Mouse (Mus musculus) erythroblast, adult 5-6 weeks (primary cell): ENCODE measurements around the gene Zbtb41. TPM values are rescaled to one million over a fixed set of nuclear protein-coding genes. Genes with fewer than 3 reads are reported as not detected.
"Not testable (repeated sequence)": the region's sequence is repeated elsewhere in the genome, so short reads cannot be mapped to it uniquely, and the experiment has no call there.

Experiments
- ATAC-seq: replicated peaks from 2 replicates; pipeline ENCODE4 v1.8.0; 2016; ENCODE audit warnings: moderate number of reproducible peaks, mild to moderate bottlenecking, moderate TSS enrichment, inconsistent platforms; ENCODE audit not compliant: poor library complexity, low FRiP score, severe bottlenecking
- total RNA-seq, 2 experiments: library from RNA; stranded (forward) in 1 of 2; stranded (reverse) in 1 of 2; fragments of 150-400 nt in 1 of 2; fragments of 200-764, 138-1000 nt in 1 of 2; gene quantifications; 2 replicates each; pipeline versions ENCODE4 v1.2.3 to v1.2.4; 2015 to 2017; ENCODE audit warnings: low replicate concordance in 2 of 2

Zbtb41 gene
- 4.2 and 5.8 TPM in 2 replicates for total RNA-seq (2015; ENCODE audit: low replicate concordance)
- 2.6 and 3.9 TPM in 2 replicates for total RNA-seq (2017; ENCODE audit: low replicate concordance)

DNA sequence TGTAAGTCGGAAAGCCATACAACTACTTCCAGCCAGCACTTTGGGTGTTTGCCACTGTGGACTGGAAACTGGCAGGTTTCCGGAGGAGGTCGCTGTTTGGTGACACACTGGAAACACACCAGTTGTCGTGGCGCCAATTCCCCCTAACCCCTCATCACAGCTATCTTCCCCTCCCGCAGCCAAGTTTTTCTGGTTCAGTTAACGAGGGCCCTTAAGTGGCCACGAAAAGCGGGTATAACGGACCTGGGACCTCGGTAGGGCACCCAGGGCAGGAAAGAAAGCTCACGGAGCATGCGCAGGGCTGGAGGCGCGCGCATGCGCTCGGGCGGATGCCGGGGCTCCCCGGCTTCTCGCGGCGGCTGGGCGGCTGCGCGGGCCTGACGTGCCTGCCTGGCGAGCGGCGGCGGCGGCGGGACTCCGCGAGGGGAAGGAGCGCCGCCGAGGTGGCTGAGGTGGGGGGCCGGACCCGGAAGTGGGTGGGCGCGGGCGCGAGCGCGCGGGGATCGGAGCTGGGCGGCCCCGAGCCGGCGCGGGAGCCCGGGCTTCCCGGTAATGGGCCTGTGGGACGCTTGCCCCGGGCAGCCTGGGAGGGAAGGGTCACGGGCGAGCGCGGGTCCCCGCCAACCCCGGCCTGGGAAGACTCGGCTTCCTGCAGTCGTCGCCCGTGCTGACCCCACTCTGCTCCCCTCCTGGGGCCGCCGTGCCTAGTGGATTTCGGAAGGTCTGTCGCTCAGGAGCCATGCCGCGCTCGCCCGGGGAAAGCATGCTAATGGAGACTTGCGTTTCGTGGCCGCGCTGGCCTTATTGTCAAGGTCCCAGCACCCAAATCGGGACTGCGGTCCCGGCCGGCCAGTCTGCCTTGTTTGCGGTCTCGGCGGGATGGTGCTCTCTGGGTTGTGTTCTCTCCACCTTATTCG lies at the start of gene Zbtb41:
Gene Zbtb41 (plus strand): TSS at position 414 of the 917 bp plus-strand sequence.
- ATAC-seq, result peak; percentile 93

DNA sequence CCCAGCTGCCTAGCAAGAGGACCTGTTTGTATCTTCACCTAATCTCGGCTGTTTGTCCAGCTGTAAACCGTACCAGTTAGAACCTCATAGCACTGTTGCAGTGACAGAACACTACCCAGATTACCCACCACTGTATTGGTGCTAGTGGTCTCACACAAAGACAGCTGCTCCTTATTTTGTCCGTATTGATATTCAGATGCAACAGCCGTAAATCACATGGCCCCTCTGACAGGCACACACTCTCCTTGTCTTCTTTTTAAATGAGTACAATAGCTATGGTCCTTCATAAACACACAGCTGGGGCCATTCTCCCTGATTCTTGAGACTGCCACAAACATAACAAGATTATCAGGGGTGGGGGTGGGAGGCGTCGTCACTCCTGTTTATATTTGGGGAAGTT lies 46.2 kb upstream of the Zbtb41 start:
- no peak for ATAC-seq

DNA sequence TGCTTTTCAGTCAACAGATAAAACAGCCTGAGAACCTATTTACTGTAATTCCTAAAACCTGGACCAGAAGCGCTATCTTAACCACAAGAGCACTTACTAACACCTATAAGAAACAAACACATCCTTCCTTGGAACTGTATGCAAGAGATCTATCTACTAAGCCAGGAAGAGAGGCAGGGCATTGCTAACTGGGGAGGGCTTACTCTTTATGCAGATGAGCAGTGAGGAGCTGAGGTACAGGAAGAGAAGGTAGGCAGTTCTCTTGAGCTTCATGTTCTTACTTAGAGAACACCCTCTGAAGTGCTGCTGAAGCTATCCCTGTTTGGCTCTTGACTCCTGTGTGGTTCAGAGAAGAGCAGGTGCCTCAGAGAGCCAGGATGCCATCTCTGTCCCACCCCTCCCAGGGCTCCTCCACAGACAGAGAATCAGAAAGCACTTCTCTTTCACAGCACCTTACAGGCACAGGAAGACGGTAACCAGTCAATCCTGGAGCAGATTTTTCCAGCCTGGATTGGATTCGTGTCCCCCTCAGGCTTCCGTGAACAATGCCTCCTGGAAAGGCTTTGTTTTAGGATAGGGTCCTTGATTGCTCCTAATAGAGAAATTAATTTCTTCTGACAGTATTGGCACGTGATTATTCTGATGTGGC lies 45.3 kb upstream of the Zbtb41 start, which contains the start of gene Crb1:
Gene Crb1 (minus strand): TSS at position 463 of the 649 bp plus-strand sequence.
- no peak for ATAC-seq

DNA sequence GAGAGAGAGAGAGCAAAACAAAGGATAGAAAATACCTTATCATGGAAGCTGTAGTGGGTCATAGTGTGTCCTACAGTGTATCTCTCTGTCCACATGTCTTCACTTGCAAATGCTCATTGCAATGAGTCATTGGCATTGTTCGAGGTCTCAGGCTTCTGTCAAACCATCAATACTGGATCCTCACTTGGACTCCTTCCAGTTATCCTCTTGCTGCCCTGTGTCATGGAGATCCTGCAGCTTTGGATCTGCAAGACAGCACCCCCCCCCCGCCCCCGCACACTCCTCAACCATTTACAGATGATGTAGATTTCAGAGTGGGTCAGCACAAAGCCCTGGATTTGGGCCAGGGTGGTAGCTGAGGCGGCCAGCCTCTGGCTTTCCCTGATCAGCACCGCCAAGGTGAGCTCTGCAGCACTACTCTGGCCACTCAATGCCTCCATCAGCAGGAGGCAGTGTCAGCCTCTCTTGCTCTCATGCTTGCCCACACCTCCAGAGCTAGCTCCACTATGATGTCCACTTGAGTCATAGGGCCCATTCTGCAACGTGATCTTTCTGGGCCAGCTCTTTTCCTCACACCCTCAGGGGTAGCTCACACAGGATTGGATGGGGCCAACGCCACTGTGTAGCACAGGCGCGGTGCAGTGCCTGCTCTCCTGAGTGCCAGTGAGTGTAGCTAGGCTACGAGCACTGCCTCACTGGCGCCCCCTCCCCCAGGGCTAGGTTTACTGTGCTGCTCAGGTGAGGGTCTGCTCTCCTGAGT lies 43.0 kb upstream of the Zbtb41 start:
- ATAC-seq, result no peak

DNA sequence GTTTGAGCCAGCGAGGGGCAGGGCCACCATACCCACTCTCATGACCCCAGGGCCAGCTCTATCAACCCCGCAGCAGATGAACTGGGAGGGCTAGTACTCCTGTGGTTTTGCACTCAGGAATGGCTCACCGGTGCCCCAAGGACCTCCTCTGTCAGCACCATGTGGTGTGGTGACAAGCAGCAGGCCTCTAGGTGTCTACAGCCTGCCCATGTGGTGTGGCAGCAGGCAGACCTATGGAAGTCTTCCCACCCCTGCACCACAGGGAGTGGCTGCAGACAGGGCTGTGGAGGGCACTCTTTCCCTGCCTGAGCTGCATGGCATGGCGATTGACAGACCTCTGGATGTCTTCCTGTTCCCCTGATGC lies 42.5 kb upstream of the Zbtb41 start:
- ATAC-seq, result no peak

DNA sequence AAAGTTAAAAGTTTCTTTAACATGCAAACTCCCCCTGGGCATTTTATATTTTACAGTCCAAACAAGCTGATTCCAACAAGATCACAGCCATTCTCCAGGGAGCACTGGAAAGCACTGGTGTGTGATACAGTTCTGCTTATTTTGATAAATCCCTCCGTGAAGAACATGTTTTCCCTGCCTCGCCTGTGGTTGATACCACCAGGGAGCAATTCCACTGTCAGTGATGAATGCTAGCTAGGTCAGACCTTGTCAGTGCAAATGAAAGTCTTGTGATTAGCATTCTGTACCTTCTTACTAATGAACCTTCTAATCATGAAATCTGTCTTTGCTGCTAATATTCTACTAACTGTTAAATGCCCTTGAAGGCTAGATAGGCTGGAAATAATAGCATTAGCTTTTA lies 30.3 kb upstream of the Zbtb41 start:
- ATAC-seq, result no peak

DNA sequence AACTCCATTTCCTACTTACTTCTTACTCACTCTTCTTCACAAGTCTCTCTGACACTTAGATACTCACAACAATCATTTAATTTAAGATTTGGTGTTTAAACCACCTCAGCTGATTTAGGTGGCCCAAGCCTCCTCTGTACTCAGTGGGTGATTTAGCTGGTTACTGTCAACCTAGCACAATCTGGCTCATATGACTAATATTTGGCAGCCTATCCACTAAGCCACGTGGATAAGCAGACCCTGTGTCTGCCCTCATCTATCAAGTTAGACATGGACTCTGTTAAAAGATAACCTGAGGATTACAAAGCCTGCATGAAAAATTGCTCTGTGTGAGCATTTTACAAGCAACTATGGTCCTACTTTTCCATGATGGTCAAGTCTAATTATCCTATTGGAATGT lies 25.5 kb upstream of the Zbtb41 start:
- ATAC-seq, result no peak

DNA sequence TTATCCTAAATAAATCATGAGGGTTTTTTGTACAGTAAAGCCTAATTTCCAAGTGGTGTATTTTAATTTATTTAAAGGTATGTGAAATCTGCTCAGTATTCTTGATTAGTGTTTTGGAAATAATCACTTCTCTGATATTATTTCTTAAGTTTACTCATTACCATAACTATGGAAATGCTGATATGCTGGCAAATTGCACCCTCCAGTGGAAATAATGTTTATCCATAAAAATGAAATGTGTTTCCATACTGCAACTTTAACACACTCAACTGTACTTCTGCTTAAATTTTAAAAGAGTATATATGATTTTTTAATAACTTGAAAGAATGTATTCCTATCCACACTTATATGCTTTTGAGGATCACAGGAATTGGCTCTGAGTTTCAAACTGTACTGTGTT lies 16.3 kb upstream of the Zbtb41 start:
- no peak for ATAC-seq

DNA sequence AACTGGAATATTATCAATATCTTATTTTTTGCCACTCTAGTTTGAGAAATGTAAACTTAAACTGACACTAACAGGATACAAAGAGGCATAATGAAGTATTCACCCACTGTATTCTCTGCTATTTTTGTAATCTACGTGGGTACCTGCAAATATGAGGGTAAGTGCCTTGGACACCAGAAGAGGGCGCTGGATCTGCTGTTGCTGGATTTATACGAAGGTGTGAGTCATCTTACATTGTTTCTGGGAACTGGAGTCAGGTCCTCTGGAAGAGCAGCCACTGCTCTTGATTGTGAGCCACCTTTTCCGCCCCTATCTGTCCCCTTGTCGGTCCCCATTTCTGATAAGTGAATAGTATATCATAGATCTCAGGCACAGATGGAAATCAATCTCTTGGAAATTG lies 14.4 kb upstream of the Zbtb41 start:
- ATAC-seq, result no peak

DNA sequence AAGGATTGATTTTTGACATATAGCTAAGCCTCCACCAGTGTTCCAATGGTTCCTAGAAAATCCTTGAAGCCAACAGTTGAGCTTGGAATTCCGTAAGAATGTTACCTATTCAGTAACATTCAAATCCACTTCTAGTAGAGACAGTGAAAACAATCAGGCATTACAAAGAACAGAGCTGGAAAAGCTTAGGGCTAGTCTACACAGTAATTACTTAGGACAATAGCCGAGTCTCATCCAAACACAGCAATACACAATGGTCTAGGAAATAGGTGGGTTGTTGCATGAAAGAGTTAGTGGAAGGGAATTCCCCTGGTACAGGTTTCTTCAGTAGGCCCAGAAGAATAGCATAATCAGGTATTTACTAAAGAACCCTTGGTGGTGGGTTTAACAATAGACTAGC lies 9.7 kb upstream of the Zbtb41 start:
- ATAC-seq, result not testable (repeated sequence)

DNA sequence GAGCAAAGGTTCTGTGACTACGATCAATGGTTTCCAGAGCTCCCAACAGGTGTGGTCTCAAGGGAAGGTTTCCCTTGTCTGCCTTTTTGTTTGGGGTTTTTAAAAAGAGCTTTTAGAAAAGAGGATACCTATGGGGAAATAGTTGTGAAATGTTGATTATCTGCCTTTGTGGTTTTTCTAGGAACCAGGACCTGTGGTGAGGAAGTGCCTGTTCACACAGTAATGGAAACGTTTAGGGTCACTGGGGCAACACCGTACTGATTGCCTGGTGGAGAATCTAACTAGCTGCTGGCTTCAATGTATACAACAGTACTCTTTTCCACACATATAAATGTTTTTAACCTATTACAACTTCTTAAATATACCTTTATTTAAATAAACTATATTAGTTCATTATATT lies 8.6 kb upstream of the Zbtb41 start:
- ATAC-seq, result no peak

DNA sequence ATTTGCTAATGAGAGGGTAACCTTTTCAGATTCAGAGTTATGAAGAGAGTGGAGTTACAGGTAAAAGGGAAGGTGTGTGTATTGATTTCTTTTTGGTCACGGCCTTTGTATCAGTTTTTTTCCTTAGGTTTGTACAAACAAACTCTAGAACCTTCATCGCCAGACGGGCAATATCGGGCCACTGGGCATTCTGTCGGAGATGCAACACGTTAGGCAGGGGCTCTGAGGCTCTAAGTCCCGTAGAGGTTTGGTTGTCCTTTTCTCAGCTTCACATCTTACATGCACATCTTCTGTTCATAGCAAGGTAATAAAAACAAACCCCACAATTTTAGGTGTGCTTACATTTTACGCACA lies 590 bp upstream of the Zbtb41 start:
- peak; percentile 72 for ATAC-seq

DNA sequence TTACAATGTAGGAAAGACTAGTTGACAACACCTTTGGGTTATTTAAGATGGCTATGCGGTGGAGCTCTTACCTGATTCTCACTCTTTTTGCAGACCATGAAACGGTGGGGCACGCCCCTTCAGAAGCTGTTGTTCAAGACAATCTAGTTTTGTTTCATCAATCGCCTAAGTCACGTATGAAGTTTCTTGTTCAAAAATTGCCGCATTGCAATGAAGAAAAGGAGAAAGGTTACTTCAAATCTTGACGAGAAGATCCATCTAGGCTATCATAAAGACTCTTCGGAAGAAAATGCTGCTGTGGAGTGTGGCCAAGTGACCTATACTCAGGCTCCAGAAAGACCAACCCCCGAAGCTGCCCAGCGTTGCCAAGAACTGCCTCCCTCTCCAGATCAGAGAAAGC lies 853 bp downstream of the Zbtb41 start:
- no peak for ATAC-seq

DNA sequence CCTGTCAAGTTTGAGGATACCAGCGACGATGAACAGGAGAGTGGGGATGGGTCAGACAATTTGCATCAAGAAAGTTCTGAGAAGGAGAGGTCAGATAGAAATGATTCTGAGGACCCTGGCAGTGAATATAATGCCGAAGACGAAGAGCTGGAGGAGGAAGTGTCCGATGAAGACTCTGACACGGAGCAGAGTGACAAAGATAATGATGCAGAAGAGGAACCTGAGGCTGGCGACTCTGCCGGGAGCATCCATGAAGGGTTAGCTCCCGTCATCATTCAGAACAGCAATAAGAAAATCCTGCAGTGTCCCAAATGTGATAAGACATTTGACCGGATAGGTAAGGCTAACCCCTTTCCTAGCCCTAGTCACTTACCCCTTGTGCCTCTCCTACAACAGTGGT lies 1.8 kb downstream of the Zbtb41 start:
- no peak for ATAC-seq

DNA sequence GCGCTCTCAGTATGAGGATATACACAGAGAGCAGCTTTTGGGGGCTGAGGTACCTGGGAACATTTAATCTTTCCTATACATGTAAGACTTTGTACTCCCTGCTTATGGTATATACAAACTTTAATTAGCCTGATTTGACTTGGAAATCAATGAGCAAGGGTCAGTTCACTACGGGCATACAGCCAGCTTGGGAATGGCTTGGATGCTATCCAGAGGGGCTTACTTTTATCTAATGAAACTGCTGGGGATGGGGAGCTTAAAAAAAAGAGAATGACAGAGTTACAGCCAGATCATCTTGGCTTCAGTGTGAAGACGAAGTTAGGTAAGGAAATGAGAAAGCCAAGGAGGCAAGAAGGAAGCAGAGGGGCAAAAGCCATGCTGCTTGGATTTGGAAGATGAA lies 2.9 kb downstream of the Zbtb41 start:
- ATAC-seq, result no peak

DNA sequence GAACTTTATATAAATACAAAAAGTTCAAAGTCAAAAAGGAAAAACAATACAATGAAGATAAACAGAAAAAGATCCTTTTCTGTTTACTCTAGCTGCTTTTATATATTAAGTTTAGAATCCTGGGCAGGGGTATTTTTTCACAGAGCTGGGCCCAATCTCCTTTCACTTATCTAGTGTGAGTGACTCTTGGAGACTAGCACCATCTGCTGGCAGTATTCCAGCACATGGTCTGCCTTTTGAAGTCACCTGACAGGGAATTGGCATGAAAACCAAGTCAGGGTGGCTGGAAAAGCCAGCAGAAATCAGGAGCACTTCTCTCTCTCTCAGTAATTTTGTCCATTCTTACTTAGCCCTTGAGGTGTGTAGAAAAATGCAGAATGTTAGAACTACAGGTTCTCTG lies 16.3 kb downstream of the Zbtb41 start:
- ATAC-seq, result no peak

DNA sequence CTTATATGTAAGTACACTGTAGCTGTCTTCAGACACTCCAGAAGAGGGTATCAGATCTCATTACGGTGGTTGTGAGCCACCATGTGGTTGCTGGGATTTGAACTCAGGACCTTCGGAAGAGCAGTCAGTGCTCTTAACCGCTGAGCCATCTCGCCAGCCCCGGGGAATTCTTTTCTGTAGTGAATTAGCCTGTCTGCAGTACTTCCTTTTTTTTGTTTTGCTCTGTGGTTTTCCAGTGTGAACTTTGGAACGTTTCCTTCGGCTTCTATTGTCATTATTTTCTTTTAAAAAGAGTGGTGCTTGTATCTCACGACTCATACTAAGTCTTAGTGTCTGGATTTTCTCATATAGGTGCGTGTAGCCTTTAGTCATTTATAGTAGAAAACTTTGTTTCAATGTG lies 21.0 kb downstream of the Zbtb41 start:
- ATAC-seq, result not testable (repeated sequence)

DNA sequence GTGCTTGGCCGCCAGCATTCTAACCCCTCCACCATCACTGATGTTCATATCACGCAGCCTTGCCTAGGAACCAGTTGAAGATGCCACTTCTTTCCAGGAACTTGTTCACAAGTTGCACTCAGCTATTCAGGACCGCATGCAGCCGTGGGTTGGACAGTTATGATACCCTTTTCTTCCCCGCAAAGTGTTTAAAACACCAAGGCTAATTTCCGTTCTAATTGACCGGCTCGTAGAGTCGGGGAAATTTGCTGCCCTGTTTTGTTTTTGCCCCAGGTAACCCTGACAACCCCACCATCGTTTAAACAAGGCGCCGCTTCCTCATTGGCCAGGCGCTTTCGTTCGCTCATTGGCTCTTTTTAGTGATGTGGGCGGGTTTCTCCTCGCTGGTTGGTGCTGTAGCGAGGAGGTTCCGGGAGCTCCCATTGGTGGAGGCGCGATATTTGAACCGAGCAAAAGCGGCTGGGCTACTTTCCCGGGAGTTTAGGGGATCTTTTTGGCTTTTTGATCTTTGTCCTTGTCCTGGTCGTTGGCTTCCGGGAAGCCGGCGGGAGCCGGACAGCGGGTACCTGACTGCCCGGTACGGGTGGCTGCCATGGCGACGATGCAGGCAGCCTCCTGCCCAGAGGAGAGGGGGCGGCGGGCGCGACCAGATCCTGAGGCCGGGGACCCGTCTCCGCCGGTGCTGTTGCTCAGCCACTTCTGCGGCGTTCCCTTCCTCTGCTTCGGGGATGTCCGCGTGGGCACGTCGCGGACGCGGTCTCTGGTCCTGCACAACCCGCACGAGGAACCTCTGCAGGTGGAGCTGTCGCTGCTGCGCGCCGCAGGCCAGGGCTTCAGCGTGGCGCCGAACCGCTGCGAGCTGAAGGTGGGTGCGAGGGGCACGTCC lies 32.5 kb downstream of the Zbtb41 start, which contains the start of gene Aspm:
Gene Aspm (plus strand): TSS at position 433 of the 886 bp plus-strand sequence.
- peak; percentile 99 for ATAC-seq

DNA sequence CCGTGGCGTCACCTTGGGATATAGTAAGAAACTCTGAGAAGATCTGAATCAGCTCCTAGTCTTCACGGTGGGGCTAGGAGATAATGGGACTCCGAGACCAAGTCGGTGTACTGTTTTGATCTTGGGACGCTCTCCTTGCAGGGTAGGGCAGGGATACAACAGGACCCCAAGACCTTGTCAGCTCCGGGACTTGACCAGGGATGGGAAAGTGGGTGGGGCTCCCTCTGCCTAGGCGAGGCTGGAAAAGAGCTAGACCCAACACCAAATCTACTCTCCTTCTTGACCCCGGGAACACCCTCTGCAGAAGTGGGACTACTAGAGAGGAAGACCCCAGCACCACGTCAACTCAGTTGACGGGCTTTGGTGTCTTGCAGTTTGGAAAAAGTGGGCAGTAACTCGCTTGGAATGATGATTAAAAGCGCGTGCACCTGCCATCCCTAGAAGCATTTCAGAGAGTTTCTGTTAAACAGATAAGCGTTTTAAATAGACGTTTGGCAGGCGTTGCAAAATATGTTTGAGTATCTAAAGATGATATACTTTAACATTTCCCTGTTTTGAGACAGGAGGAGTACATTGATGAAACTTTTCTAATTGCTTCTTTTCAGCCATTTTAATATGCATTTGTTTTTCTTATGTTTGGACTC lies 33.3 kb downstream of the Zbtb41 start:
- peak; percentile 60 for ATAC-seq
